ENCODE assay signal across 18 mouse cellular contexts in genomic region chr11:55214978-55215377, GRCm38 (mm10). TPM values are rescaled to one million over a fixed set of nuclear protein-coding genes. Genes with fewer than 3 reads are reported as not detected.
DNase-seq lines count a peak whose midpoint lies in the region; TF ChIP-seq lines count a peak whose summit lies in the region.
"Had no signal": no experiment of that assay in that cellular context is flagged by ENCODE, and none has a peak within 500 bp of the region (broad histone marks: within the 10 kb centered on the region; RNA-seq: fewer than 3 reads in every experiment).

No protein-coding gene starts in this region.

- H3K4me3 ChIP-seq in left cerebral cortex, adult 2 months: no peak overlapping the region
- H3K4me3 ChIP-seq: embryonic facial prominence, embryonic 15.5 days; heart, embryonic 10.5 days; kidney, embryonic 15.5 days; megakaryocyte, embryonic 14.5 days; neural tube, embryonic 13.5 days had no signal

- peak overlapping the region; percentile 2; the same call in 1 of the 2 replicates for H3K27ac ChIP-seq in left cerebral cortex, adult 2 months
- H3K27ac ChIP-seq: embryonic facial prominence, embryonic 15.5 days; heart, embryonic 10.5 days; hindbrain, postnatal 0 days; kidney, embryonic 15.5 days; neural tube, embryonic 13.5 days had no signal

- intact Hi-C loops in left cerebral cortex, adult 2 months (cut with DNase I): no loop called here
- intact Hi-C loops in left cerebral cortex, postnatal 4 days (cut with DNase I): no loop called here

- DNase-seq in gastrocnemius, adult 18-20 months (ENCODE audit: low spot score): peak; percentile 26
- DNase-seq in gastrocnemius, postnatal 4 days (ENCODE audit: low spot score in 2 of 2): no peak
- no peak for DNase-seq in left cerebral cortex, adult 2 months (ENCODE audit: extremely low spot score in 1 of 2, low spot score in 2 of 2)
- DNase-seq in left cerebral cortex, postnatal 4 days: no peak
- peak; percentile 23 for DNase-seq in 416B (ENCODE audit: low read depth)
- DNase-seq in lung, postnatal 10 days: peak; percentile 14
- DNase-seq in embryo, embryonic 9.5 days (ENCODE audit: extremely low spot score): no peak
- DNase-seq: adrenal gland, postnatal 25 days; B cell, adult 2 months; cerebellum, adult 9-10 months; heart, postnatal 4 days; thymus, postnatal 25 days had no signal

- no peak for TF ChIP-seq CTCF in left cerebral cortex, adult 2 months (IDR thresholded peaks at IDR 0.05)

RNA-seq across cellular contexts. Expression of gene Slc36a1, which starts 10.8 kb away (rescaled TPM):
- 1 to 10 TPM; 5.3 to 6.4 TPM for total RNA-seq in gastrocnemius, adult 18-20 months (2021)
- 10 to 100 TPM in 1 of 2 experiments, 1 to 10 TPM in 1; 9.6 to 11.1 TPM for total RNA-seq in gastrocnemius, postnatal 4 days (2021)
- total RNA-seq in left cerebral cortex, adult 2 months (2021): 10 to 100 TPM; 74.0 to 79.1 TPM
- total RNA-seq in left cerebral cortex, postnatal 4 days (2021): 10 to 100 TPM; 33.5 to 41.3 TPM

RNA-seq across cellular contexts. Expression of gene Slc36a2, which starts 30.1 kb away (rescaled TPM):
- total RNA-seq in gastrocnemius, adult 18-20 months (2021): 1 to 10 TPM in 1 of 2 experiments, under 1 TPM in 1; 0.66 to 1.4 TPM
- total RNA-seq in gastrocnemius, postnatal 4 days (2021): 1 to 10 TPM; 4.2 to 5.6 TPM
- total RNA-seq in left cerebral cortex, adult 2 months (2021): under 1 TPM in 1 of 2 experiments, not detected in 1; 0.32 TPM
- under 1 TPM in 1 of 2 experiments, not detected in 1; 0.52 TPM for total RNA-seq in left cerebral cortex, postnatal 4 days (2021)

Comparison
In these comparisons a context has a peak if more than half of its experiments do, and no peak if none do; other contexts are left out.
1. DNase-seq: peak in gastrocnemius, adult 18-20 months (single experiment), 416B (single experiment) and lung, postnatal 10 days (single experiment); none in gastrocnemius, postnatal 4 days (0 of 2), left cerebral cortex, adult 2 months (0 of 2), left cerebral cortex, postnatal 4 days (single experiment) and embryo, embryonic 9.5 days (single experiment).